Mouse (Mus musculus): ENCODE data around the gene Endov.

DNA sequence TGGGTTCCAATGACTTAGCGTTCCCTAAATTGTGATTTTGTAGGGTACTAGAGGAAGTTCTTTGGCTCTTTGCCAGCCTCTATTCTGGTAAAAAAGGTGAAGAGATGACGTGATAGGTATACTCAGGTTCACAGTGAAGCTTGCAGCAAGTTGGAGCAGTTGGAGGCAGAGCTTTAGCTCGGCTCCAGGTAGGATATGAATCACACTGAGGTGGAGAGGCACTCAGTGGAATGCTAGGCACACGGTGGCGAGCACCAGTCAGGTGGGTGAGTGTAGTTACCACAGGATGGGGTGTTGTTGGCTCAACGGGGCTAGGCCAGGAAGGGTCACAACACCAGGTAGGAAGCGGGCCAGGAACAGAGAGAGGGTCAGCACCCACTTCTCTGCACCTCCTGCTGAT lies 64.0 kb downstream of the Endov start:
- no peak for TF ChIP-seq CTCF (IDR thresholded peaks at IDR 0.05; ENCODE audit: low read depth)
- no peak for TF ChIP-seq EP300 (IDR thresholded peaks at IDR 0.05; ENCODE audit: low read depth)

Measured in liver, embryonic 14.5 days (tissue).